ENCODE assay signal across 27 mouse cellular contexts in genomic region chr14:46175291-46176216, GRCm38 (mm10).
DNase-seq lines count a peak whose midpoint lies in the region; ATAC-seq and TF ChIP-seq lines count a peak whose summit lies in the region.
"Had no signal": no experiment of that assay in that cellular context is flagged by ENCODE, and none has a peak within 500 bp of the region (broad histone marks: within the 10 kb centered on the region; RNA-seq: fewer than 3 reads in every experiment).

No protein-coding gene starts in this region.

- H3K4me3 ChIP-seq in embryonic facial prominence, embryonic 11.5 days (ENCODE audit: low read depth, low read length): no peak overlapping the region
- no peak overlapping the region for H3K4me3 ChIP-seq in embryonic facial prominence, embryonic 10.5 days
- no peak overlapping the region for H3K4me3 ChIP-seq in limb, embryonic 14.5 days (replicated peaks; ENCODE audit: low read length)
- H3K4me3 ChIP-seq in limb, embryonic 10.5 days: no peak overlapping the region
- no peak overlapping the region for H3K4me3 ChIP-seq in embryonic facial prominence, embryonic 12.5 days
- H3K4me3 ChIP-seq: forebrain, embryonic 10.5 days; forebrain, embryonic 15.5 days; heart, embryonic 13.5 days; hindbrain, embryonic 10.5 days; hindbrain, embryonic 15.5 days; liver, embryonic 15.5 days; lung, embryonic 15.5 days; megakaryocyte, embryonic 14.5 days; midbrain, embryonic 13.5 days; stomach, embryonic 15.5 days had no signal

- peak; percentile 56 for DNase-seq in embryonic facial prominence, embryonic 11.5 days (ENCODE audit: low spot score)
- no peak for DNase-seq in embryonic facial prominence, embryonic 10.5 days (ENCODE audit: low spot score)
- peak; percentile 6 for DNase-seq in limb, embryonic 14.5 days (ENCODE audit: low spot score)
- no peak for DNase-seq in limb, embryonic 10.5 days (ENCODE audit: low spot score)
- DNase-seq in skeletal muscle tissue, adult 2 months (ENCODE audit: low read depth, low spot score): peak; percentile 43
- no peak for DNase-seq in thymus, postnatal 36 days
- DNase-seq in left cerebral cortex, adult 9 months (ENCODE audit: low spot score in 2 of 2): no peak
- DNase-seq: adrenal gland, postnatal 25 days; cerebellum, adult 8-10 months; embryo, embryonic 11 days; heart, postnatal 10 days; kidney, adult 18-20 months; kidney, postnatal 10 days; layer of hippocampus, postnatal 36 days; thymus, postnatal 14 days had no signal

- no peak overlapping the region for H3K4me2 ChIP-seq in embryonic facial prominence, embryonic 11.5 days (ENCODE audit: low read depth, low read length)
- H3K4me2 ChIP-seq in limb, embryonic 14.5 days (replicated peaks; ENCODE audit: low read depth, low read length, severe bottlenecking): no peak overlapping the region
- no peak overlapping the region for H3K4me2 ChIP-seq in embryonic facial prominence, embryonic 12.5 days (replicated peaks)
- H3K4me2 ChIP-seq: forebrain, embryonic 15.5 days; heart, embryonic 13.5 days; hindbrain, embryonic 15.5 days; liver, embryonic 15.5 days; lung, embryonic 15.5 days; midbrain, embryonic 13.5 days; stomach, embryonic 15.5 days had no signal

- no peak for TF ChIP-seq POLR2A in limb, embryonic 14.5 days (IDR thresholded peaks at IDR 0.05; ENCODE audit: borderline replicate concordance, extremely low read depth, insufficient read depth, insufficient read length)

- no peaks in the 10 kb centered on the region for H3K4me1 ChIP-seq in embryonic facial prominence, embryonic 11.5 days (ENCODE audit: control insufficient read depth, insufficient read depth, low read length)
- H3K4me1 ChIP-seq in embryonic facial prominence, embryonic 10.5 days: peaks cover 15% of the 10 kb centered on the region; the same call in 1 of the 2 replicates
- H3K4me1 ChIP-seq in limb, embryonic 14.5 days (ENCODE audit: control insufficient read depth, insufficient read depth, low read length): peaks cover 15% of the 10 kb centered on the region
- peaks cover 6% of the 10 kb centered on the region; the same call in 1 of the 2 replicates for H3K4me1 ChIP-seq in limb, embryonic 10.5 days
- peaks cover 13% of the 10 kb centered on the region; the same call in 1 of the 2 replicates for H3K4me1 ChIP-seq in embryonic facial prominence, embryonic 12.5 days
- H3K4me1 ChIP-seq: heart, embryonic 13.5 days; hindbrain, embryonic 15.5 days; liver, embryonic 15.5 days; lung, embryonic 15.5 days; midbrain, embryonic 13.5 days; stomach, embryonic 15.5 days had no signal

- no peaks in the 10 kb centered on the region for H3K36me3 ChIP-seq in embryonic facial prominence, embryonic 11.5 days (replicated peaks; ENCODE audit: control insufficient read depth, insufficient read depth, low read depth, low read length)
- no peaks in the 10 kb centered on the region for H3K36me3 ChIP-seq in embryonic facial prominence, embryonic 10.5 days (replicated peaks)
- no peaks in the 10 kb centered on the region for H3K36me3 ChIP-seq in limb, embryonic 14.5 days (ENCODE audit: control insufficient read depth, insufficient read depth, low read length)
- H3K36me3 ChIP-seq in limb, embryonic 10.5 days: no peaks in the 10 kb centered on the region
- no peaks in the 10 kb centered on the region for H3K36me3 ChIP-seq in embryonic facial prominence, embryonic 12.5 days
- H3K36me3 ChIP-seq: forebrain, embryonic 10.5 days; forebrain, embryonic 15.5 days; heart, embryonic 13.5 days; hindbrain, embryonic 10.5 days; hindbrain, embryonic 15.5 days; liver, embryonic 15.5 days; lung, embryonic 15.5 days; midbrain, embryonic 13.5 days; stomach, embryonic 15.5 days had no signal

- H3K9me3 ChIP-seq in embryonic facial prominence, embryonic 11.5 days (replicated peaks; ENCODE audit: control insufficient read depth, low read length): no peaks in the 10 kb centered on the region
- H3K9me3 ChIP-seq in embryonic facial prominence, embryonic 10.5 days: no peaks in the 10 kb centered on the region
- no peaks in the 10 kb centered on the region for H3K9me3 ChIP-seq in limb, embryonic 14.5 days (ENCODE audit: control insufficient read depth, low read length)
- H3K9me3 ChIP-seq in limb, embryonic 10.5 days (replicated peaks): no peaks in the 10 kb centered on the region
- H3K9me3 ChIP-seq in embryonic facial prominence, embryonic 12.5 days: no peaks in the 10 kb centered on the region
- H3K9me3 ChIP-seq: forebrain, embryonic 10.5 days; forebrain, embryonic 15.5 days; heart, embryonic 13.5 days; hindbrain, embryonic 10.5 days; hindbrain, embryonic 15.5 days; liver, embryonic 15.5 days; lung, embryonic 15.5 days; midbrain, embryonic 13.5 days; stomach, embryonic 15.5 days had no signal

- ATAC-seq in embryonic facial prominence, embryonic 11.5 days (replicated peaks; ENCODE audit: insufficient number of reproducible peaks, low FRiP score, low TSS enrichment, low read depth): no peak
- ATAC-seq in limb, embryonic 14.5 days (ENCODE audit: low FRiP score, low read depth): no peak
- ATAC-seq in embryonic facial prominence, embryonic 12.5 days (ENCODE audit: insufficient number of reproducible peaks, insufficient read depth, low FRiP score, low TSS enrichment): no peak
- ATAC-seq: forebrain, embryonic 15.5 days; inflammation-experienced regulatory T-cells, adult 6 months; midbrain, embryonic 13.5 days had no signal

- H3K27ac ChIP-seq in embryonic facial prominence, embryonic 11.5 days (replicated peaks; ENCODE audit: low read depth, low read length): no peak overlapping the region
- no peak overlapping the region for H3K27ac ChIP-seq in embryonic facial prominence, embryonic 10.5 days (replicated peaks)
- H3K27ac ChIP-seq in limb, embryonic 14.5 days (replicated peaks; ENCODE audit: low read depth, low read length): no peak overlapping the region
- no peak overlapping the region for H3K27ac ChIP-seq in limb, embryonic 10.5 days
- H3K27ac ChIP-seq in embryonic facial prominence, embryonic 12.5 days: 0 out of 2 replicates have a peak overlapping the region, but pooled peaks have one; percentile 1
- H3K27ac ChIP-seq: forebrain, embryonic 10.5 days; forebrain, embryonic 15.5 days; heart, embryonic 13.5 days; hindbrain, embryonic 10.5 days; hindbrain, embryonic 15.5 days; liver, embryonic 15.5 days; lung, embryonic 15.5 days; midbrain, embryonic 13.5 days; stomach, embryonic 15.5 days had no signal

- WGBS in embryonic facial prominence, embryonic 11.5 days: 71% methylated on average over 15 of the region's 15 CpGs
- WGBS in embryonic facial prominence, embryonic 10.5 days: 77% methylated on average over 15 of the region's 15 CpGs
- WGBS in limb, embryonic 14.5 days: 60% methylated on average over 15 of the region's 15 CpGs
- 83% methylated on average over 15 of the region's 15 CpGs for WGBS in limb, embryonic 10.5 days
- WGBS in embryonic facial prominence, embryonic 12.5 days: 58% methylated on average over 15 of the region's 15 CpGs

- H3K27me3 ChIP-seq in embryonic facial prominence, embryonic 11.5 days (ENCODE audit: control insufficient read depth, insufficient read depth, low read length): no peaks in the 10 kb centered on the region
- 0 out of 2 replicates have a peak, but pooled peaks cover 6% of the 10 kb centered on the region for H3K27me3 ChIP-seq in embryonic facial prominence, embryonic 10.5 days (replicated peaks; ENCODE audit: low read depth, poor library complexity, severe bottlenecking)
- H3K27me3 ChIP-seq in limb, embryonic 14.5 days (ENCODE audit: control insufficient read depth, insufficient read depth, low read length): no peaks in the 10 kb centered on the region
- 0 out of 2 replicates have a peak, but pooled peaks cover 3% of the 10 kb centered on the region for H3K27me3 ChIP-seq in limb, embryonic 10.5 days (ENCODE audit: low read depth, poor library complexity, severe bottlenecking)
- no peaks in the 10 kb centered on the region for H3K27me3 ChIP-seq in embryonic facial prominence, embryonic 12.5 days
- H3K27me3 ChIP-seq: forebrain, embryonic 15.5 days; heart, embryonic 13.5 days; liver, embryonic 15.5 days; lung, embryonic 15.5 days; megakaryocyte, embryonic 14.5 days; midbrain, embryonic 13.5 days; stomach, embryonic 15.5 days had no signal

- H3K9ac ChIP-seq in embryonic facial prominence, embryonic 11.5 days (replicated peaks; ENCODE audit: low read length): no peak overlapping the region
- no peak overlapping the region for H3K9ac ChIP-seq in limb, embryonic 14.5 days (ENCODE audit: low read depth, low read length, severe bottlenecking)
- no peak overlapping the region for H3K9ac ChIP-seq in embryonic facial prominence, embryonic 12.5 days
- H3K9ac ChIP-seq: forebrain, embryonic 15.5 days; heart, embryonic 13.5 days; hindbrain, embryonic 15.5 days; liver, embryonic 15.5 days; lung, embryonic 15.5 days; midbrain, embryonic 13.5 days; stomach, embryonic 15.5 days had no signal

Comparison
In these comparisons a context has a peak if more than half of its experiments do, and no peak if none do; other contexts are left out.
1. DNase-seq: peak in embryonic facial prominence, embryonic 11.5 days (single experiment), limb, embryonic 14.5 days (single experiment) and skeletal muscle tissue, adult 2 months (single experiment); none in embryonic facial prominence, embryonic 10.5 days (single experiment), limb, embryonic 10.5 days (single experiment), thymus, postnatal 36 days (0 of 2) and left cerebral cortex, adult 9 months (0 of 2).